Mouse (Mus musculus) gastrocnemius, postnatal 14 days (tissue): ENCODE results near the gene Chil5. TPM values are rescaled to one million over a fixed set of nuclear protein-coding genes. Genes with fewer than 3 reads are reported as not detected.
"Not testable (repeated sequence)": the region's sequence is repeated elsewhere in the genome, so short reads cannot be mapped to it uniquely, and the experiment has no call there.

Experiments
- DNase-seq: peaks from one replicate; pipeline ENCODE4 v3.0.0; 2021; ENCODE audit warnings: mixed read lengths
- intact Hi-C: fragments of 180-260 bp; cut with DNase I; formaldehyde crosslinking; loops from one replicate; pipeline ENCODE4 v1.15.1; 2025; ENCODE audit warnings: low total_unique reads
- long read RNA-seq, 2 experiments: library from polyadenylated mRNA; stranded (forward); transcript quantifications; one replicate each; pipeline ENCODE4 v2.0.0; 2021
- total RNA-seq, 2 experiments: library from RNA; stranded (reverse); gene quantifications; 2 replicates each; pipeline ENCODE4 v1.2.3; 2021

Chil5 gene
- total RNA-seq, result under 1 TPM in 1 of 2 experiments, not detected in 1; 0.29 TPM
- long read RNA-seq, experiment 1, result 0 reads
- long read RNA-seq, experiment 2, result 0 reads

DNA sequence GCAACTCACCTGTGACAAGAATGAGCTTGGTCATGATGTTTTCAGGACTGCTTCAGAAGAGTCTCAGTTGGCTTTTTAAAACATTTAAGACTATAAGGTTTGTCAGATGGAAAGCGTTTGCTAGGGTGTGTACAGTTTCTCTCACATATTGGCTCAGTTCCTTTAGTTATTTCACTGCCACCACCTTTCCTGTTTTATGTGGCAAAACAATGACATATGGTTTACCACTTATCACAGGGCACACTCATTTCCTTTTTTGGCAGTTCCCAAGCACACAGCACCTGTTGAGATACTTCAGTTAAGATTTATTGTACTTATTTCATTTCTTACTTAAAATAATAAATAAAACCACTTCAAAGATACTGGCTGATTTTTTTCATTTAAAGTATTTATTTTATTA lies at the start of gene Chil5:
Gene Chil5 (minus strand): TSS at position 34 of the 400 bp plus-strand sequence.
- no peak for DNase-seq
- intact Hi-C loops, result no loop called here

DNA sequence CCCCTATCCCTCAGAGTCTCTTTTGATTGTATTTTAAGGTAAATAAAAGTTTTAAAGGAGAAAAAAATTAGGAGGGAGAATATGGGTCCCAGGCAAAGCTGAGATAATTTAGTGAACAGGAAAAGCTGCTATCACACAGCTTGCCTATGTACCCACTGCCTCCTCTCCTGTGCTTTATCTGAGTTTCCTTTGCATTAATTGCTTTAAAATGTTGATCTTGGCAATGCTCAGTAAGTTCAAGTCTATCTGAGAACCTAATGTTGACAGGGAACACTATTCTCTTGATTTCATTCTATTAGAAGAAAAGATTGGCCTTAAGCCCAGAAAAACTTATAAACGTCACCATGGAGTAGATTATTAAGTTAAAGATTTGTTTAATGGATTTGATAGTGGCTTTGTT lies 42.2 kb upstream of the Chil5 start:
- intact Hi-C loops, result no loop called here
- no peak for DNase-seq

DNA sequence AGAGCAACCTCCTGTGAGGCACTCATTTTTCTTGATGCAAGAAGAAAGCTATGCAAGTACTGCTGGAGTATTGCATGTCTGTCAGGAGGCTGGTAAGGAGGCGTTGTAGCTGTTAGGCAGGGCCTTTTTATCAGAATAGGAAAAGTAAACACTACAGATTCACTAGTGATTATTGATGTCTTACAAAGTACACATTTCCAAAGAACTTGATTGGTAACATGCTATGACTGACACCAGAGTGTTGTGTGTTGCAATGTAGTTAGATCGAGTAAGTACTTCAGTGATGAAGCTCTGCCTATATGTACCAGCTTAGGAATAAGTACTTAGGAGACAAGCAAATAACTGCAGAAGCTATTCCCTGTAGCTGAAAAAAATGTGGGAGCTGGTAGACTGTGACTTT lies 38.4 kb upstream of the Chil5 start:
- no peak for DNase-seq
- intact Hi-C loops, result no loop called here

DNA sequence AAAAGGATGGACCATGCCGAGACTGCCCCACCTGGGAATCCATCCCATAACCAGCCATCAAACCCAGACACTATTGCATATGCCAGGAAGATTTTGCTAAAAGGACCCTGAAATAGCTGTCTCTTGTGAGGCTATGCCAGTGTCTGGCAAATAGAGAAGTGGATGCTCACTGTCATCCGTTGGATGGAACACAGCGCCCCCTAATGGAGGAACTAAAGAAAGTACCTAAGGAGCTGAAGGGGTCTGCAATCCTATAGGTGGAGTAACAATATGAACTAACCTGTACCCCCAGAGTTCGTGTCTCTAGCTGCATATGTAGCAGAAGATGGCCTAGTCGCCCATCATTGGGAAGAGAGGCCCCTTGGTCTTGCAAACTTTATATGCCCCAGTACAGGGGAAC lies 35.1 kb upstream of the Chil5 start:
- DNase-seq, intact Hi-C loops: not testable (repeated sequence)

DNA sequence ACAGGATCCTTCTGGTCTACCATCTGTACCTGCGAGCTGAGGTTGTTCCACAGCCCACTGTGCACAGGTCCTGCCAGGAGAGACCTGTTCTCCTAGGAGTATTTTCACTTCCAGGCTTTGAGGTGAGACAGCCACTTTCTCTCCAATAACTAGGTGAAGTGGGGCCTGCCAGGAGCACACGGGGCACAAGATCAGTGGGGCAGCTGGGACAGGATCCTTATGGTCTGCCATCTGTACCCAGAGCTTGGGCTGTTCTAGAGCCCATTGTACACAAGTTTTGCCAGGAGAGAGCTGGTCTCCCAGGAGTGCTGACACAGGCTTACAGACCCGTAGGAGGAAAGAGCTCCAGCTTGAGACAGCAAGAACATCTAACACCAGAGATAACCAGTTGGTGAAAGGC lies 25.4 kb upstream of the Chil5 start:
- intact Hi-C loops, result no loop called here
- DNase-seq, result no peak

DNA sequence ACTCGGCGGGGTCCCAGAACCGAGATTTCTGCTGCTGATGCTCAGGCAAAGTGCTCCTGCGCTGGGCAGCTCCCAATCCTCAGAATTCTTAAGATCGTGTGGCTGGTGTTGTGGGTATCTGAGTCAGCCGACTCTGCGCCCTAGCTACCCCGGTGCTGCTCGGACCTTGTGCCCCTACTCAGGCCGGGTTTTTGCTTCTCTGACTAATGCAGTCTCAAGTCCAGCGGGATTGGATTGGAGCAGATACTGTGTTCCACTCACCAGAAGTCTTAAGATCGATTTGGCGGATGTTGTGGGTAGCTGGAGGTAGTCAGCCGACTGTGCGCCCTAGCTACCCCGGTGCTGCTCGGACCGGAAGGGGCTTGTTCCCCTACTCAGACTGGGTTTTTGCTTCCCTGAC lies 19.3 kb upstream of the Chil5 start:
- intact Hi-C loops, result no loop called here
- DNase-seq, result no peak

DNA sequence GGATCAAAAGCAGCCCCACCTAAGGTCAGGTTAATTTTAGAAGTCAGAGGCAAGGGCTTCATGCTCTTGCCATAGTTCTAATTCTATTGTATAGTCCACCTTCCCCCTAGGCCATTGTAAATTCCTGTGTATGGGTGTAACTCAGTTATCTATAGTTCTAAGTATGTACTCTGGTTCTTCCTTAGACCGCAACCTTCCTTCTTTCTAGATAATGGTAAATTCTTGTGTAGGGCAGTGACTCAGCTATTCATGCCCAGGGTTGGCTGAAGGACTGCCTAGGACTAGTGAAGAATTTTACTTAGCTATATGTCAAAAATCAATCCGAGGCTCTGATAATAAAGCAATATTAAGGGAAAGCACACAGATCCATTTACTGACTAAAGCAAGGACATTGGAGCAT lies 7.7 kb upstream of the Chil5 start:
- intact Hi-C loops, result no loop called here
- no peak for DNase-seq

DNA sequence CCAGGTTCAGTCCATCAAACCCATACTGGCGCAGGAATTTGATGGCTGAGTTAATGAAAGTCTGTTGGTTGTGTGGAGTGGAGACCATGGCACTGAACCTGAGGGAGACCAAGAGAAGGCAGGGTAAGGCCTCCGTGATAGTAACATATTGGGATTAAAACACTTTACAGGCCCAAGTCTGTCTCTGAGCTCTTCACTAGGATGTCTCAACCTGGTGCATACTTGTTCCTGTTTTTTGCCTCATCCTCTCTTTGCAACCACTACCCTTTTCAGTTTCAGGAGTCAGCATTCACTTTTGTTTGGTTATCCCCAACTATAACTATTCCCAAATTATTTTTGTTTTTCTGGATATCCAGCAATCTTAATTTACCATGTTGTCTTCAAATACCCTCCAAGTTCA lies 8.5 kb downstream of the Chil5 start:
- intact Hi-C loops, result no loop called here
- DNase-seq, result no peak

DNA sequence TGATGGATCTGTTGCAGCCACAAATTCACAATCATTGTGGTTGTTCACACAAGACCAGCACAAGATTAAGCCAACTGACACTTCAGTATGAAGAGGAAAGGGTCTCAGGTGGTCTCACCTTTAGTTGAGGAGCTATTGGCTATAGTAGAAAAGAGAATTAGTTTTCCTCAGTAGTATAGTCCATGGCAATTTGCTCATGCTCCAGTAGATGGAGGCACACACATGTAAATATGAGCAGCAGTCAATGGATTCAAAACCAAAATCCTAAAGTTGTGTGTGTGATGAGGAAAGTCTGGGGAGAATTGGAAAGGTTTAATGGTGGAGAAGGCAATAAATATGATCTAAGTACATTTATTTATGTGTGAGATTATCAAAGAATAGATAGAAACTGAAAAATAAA lies 10.8 kb downstream of the Chil5 start:
- no peak for DNase-seq

DNA sequence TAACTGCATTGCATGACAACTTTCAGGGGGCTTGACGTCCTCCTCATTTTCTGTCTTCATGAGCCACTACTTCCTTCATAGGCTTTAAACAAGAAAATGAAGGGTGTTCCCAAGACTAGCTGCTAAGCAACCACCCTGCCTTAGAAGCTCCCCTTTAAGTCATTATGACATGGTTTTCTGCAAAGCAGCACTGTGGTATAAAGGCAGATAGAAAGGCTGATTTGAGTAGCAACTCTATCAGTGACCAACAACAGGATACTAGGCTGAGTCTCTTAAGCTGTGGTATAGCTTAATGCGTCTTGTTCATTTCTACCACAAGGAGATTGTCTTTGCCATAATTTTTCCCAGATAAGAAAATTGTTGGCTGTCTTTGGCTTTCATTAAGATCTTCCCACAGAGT lies 18.1 kb downstream of the Chil5 start, which contains the start of gene Pifo:
Gene Pifo (minus strand): TSS at position 101 of the 400 bp plus-strand sequence.
- intact Hi-C loops, result no loop called here
- no peak for DNase-seq

More for the DNA sequence above, 10.8 kb downstream of the Chil5 start:
- intact Hi-C loops, result no loop called here

DNA sequence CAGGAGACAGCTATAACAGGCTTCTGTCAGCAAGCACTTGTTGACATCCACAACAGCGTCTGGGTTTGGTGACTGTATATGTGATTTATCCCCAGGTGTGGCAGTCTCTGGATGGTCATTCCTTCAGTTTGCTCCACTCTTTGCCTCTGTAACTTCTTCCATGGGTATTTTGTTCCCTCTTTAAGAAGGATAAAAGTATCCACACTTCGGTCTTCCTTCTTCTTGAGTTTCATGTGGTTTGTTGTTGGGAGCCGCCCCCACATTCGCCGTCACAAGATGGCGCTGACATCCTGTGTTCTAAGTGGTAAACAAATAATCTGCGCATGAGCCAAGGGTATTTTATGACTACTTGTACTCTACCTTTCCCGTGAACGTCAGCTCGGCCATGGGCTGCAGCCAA lies 29.3 kb downstream of the Chil5 start:
- intact Hi-C loops, DNase-seq: not testable (repeated sequence)

DNA sequence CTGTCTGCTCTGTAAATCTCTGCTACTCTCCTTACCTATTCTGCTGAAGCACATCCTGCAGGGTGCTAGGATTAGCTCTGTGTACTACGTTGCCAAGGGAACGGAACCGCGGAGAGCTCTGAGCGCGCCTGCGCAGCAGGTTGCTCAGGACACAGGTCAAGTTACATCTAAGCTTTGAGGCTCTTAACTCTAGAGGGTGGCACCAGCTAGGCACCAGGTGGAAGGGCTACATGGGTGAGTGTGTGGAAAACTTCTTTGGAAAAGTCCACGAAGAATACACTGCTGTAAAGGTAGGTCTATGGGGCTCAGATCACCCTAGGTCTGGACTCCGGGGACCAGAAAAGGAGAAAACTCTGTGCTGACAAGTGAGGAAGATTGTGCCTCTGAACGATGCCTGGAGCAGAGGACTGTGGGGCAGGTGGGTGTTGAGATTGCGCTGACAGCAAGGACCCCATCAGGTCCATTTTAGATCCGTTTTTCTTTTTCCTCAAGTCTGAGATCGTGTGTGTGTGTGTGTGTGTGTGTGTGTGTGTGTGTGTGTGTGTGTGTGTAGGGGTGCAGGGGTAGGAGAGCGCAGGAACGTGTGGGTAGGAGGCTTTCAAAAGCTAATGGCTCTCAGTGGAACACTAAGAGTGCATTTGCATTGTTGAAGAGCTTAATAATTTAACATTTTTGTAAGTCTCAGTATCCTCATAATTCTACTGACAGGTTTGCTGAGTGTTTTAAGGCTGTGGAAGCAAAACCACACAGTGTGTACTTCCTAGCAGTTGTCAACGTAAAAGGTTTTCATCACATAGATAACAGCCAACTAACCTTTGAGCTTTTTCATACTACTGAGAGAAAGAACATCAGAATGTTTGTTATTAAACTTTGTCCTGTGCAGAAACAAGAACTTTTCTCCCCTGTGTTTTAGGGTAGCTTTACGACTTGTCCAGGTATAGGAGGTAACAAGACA lies 30.9 kb downstream of the Chil5 start:
- intact Hi-C loops, result no loop called here
- no peak for DNase-seq

DNA sequence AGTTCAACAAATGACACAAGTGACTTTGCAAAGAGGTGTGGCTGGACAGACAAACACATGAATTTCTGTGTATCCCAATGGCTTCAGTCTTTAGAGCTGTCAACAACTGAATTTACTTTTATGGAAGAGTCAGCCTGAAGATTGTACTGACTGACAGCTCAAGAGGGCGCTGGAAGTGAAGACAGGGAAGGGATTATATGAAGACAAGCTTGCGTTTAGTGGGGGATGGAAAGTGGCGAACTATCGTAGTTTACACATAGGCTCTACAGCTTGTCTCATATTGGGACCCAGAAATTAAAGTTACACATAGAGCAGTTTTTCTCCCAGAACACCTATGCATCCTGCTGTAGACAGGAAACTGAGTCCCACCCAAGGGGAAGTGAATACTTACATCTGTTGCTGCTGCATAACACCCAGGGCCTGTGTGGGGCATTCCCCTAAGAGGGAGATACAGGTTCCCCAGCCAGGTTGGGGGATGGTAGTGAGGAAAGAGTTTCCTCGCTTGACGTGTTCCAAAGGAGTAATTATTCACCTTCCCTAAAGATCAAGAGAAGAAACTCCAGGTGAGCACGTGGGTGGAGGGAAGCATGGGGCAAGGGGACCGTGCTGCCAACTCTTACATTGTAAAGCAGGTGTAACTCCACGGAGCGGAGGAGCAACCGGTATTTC lies 31.8 kb downstream of the Chil5 start:
- intact Hi-C loops, result no loop called here
- no peak for DNase-seq

DNA sequence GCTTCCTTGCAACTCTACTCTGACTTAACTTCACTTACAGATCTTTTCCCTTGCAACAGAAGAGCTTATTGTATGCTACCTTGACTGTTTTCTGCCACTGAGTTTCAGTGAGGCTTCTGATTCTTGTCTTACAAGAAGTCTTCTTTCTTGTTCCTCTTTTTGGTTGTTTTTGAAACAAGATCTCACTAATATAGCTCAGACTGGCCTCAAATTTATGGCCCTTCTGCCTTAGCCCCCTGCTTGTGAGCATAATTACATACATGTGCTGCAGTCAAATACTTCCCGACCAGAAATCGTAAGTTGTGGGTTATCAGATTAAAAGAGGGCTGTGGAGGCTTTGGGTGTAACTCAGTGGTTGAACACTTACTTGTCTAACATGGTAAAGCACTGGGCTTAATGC lies 37.9 kb downstream of the Chil5 start:
- intact Hi-C loops, result loop anchor here (5.0 kb wide), 1 partner anchor 453 kb away; no protein-coding TSS in a partner anchor

DNA sequence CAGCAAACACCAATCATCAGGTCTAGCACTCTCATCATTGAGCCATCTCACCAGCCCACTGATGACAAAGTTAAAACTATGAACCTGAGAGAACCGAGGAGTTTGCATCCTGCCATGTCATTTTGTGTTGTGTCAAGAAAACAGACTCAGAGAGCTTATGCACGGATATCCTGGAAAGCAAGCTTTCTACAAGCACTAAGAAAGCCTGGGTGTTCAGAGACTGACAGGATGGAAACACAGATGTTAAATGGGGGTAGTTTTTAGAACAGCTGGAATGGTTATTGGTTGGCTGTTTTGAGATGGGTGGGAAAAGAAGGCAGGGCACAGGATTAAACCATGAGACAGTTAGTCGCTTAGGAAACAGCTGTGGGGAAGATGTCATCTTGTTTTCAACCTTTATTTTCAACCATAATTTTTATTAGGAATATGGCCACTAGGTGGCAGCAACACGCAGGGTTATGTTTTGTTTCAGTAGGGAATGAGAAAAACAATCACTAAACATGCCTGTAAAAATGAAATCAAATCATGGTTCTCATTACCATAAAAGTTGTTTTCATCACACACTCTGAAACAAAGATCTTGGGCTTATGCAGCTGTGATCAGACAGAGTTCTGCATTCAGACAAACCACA lies 40.8 kb downstream of the Chil5 start:
- DNase-seq, result peak; percentile 28
- intact Hi-C loops, result loop anchor here (5.0 kb wide), 1 partner anchor 456 kb away; no protein-coding TSS in a partner anchor

More for the DNA sequence above, 37.9 kb downstream of the Chil5 start:
- no peak for DNase-seq

DNA sequence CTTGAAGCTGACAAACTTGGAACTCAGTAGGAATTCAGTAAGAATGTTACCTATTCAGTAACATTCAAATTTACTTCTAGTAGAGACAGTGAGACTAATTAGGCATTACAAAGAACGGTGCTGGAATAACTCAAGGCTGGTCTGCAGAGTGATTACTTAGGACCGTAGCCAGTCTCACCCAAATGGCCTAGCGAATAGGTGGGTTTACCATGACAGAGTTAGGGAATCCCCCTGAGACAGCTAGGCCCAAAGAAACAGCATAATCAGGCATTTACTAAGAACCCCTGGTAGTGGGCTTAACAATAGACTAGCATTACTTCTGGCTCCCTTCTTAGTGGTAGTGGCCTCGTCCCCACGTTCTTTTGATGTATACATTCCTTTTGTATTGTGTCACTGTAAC lies 43.0 kb downstream of the Chil5 start:
- intact Hi-C loops, result loop anchor here (5.0 kb wide), 1 partner anchor 458 kb away; no protein-coding TSS in a partner anchor
- DNase-seq, result not testable (repeated sequence)

DNA sequence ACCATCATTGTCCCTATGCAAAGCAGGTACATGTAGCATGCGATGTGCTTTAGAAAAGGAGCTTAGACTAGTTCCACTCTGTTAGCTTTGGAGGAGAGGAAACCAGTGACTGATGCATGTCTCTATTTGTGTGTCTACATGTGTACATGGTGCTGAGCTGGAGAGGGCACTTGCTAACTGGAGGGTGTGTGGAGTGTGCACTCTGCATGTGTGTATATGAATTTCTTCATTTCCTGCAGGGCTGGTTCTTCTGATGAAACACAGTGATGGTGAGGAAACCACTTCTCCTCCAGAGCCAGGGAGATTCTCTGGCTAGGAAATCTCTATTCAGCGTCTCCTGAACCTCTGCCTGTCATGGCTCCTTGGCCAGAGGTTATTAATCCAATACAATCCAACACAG lies 58.4 kb downstream of the Chil5 start:
- intact Hi-C loops, result no loop called here
- DNase-seq, result no peak

DNA sequence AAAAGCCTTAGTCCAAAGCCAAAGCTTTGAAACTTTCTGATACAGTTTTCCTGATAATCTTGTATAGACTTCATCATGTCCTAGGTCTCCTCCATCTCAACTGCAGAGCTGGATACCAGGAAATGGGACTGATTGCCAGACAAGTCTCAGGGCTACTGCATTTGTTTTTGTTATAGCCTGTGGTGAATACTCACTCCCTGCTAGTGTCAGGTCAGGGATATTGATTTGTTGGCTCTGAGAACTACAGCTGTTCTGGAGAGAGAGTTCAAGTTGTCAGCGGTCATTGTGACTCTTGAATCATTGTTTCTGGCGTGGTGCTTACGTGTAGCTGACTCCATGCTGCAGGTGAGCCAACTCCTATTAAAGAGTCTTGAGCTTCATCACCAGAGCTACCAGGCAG lies 59.2 kb downstream of the Chil5 start, which contains the start of gene Ovgp1:
Gene Ovgp1 (plus strand): TSS at position 301 of the 400 bp plus-strand sequence.
- DNase-seq, result no peak
- intact Hi-C loops, result no loop called here

DNA sequence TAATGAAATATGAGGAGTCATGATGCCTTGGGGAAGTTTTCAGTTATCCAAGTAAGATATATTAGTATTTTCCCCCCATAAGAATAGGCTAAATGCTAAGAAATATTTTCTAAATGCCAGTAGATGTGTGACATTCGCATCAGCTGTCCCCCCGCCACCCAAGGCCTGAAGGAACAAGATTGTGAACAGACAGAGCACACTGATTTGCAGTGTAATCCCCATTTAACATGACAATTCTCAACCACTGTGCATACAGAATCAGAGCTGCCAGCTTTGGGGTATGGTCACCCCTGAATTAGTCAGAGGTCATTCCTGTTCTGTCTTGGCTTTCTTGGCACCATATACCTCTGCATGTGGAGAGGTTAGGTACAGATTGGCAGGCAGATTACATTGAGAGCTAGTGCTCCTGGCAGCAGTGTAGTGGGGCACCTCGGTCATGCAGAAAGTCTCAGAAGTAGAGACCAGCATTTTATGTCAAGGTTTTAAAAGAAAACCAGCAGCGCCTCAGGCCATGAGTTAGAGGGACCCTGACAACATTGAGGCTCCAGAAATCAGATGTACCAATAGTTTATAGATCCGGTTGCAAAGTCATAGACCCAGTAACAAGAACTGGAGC lies 60.7 kb downstream of the Chil5 start:
- intact Hi-C loops, result no loop called here
- no peak for DNase-seq
